Mouse (Mus musculus) neural tube, embryonic 13.5 days (tissue): Measurements from ENCODE around the gene Dhx16. TPM values are rescaled to one million over a fixed set of nuclear protein-coding genes. Genes with fewer than 3 reads are reported as not detected.

Source experiments
- ATAC-seq: fragments of 200-750 bp; cut with Nextera tagmentation; 2 replicates; pipeline ENCODE4 v1.8.0; 2017; ENCODE audit warnings: low read depth, mild to moderate bottlenecking, moderate TSS enrichment, moderate library complexity
- H3K27ac ChIP-seq: fragments of 300-500 bp; sonication (generic); replicated peaks from 2 replicates; pipeline ENCODE4 v1.5.1; 2015; ENCODE audit warnings: moderate library complexity, mild to moderate bottlenecking, inconsistent platforms
- H3K27me3 ChIP-seq: fragments of 300-500 bp; sonication (generic); 2 replicates; pipeline ENCODE4 v1.6.1; 2015; ENCODE audit warnings: mild to moderate bottlenecking, inconsistent platforms
- H3K36me3 ChIP-seq: fragments of 300-500 bp; sonication (generic); 2 replicates; pipeline ENCODE4 v1.6.1; 2015; ENCODE audit warnings: mild to moderate bottlenecking, inconsistent platforms
- H3K4me1 ChIP-seq: fragments of 300-500 bp; sonication (generic); replicated peaks from 2 replicates; pipeline ENCODE4 v1.6.1; 2015; ENCODE audit warnings: inconsistent platforms
- H3K4me2 ChIP-seq: fragments of 300-500 bp; sonication (generic); 2 replicates; pipeline ENCODE4 v1.6.1; 2015; ENCODE audit warnings: inconsistent platforms, mild to moderate bottlenecking, moderate library complexity
- H3K4me3 ChIP-seq: fragments of 300-500 bp; sonication (generic); 2 replicates; pipeline ENCODE4 v1.5.1; 2015; ENCODE audit warnings: mild to moderate bottlenecking, inconsistent platforms
- H3K9ac ChIP-seq: fragments of 300-500 bp; sonication (generic); 2 replicates; pipeline ENCODE4 v1.6.1; 2015; ENCODE audit warnings: moderate library complexity, mild to moderate bottlenecking, inconsistent platforms
- H3K9me3 ChIP-seq: fragments of 300-500 bp; sonication (generic); 2 replicates; pipeline ENCODE4 v1.6.1; 2016; ENCODE audit warnings: inconsistent platforms
- WGBS: fragments of 180-500 bp; shearing (Covaris S2); methylation state at CpG from one replicate; pipeline ENCODE4 v1.1.7; 2015; 5-methylcytosine and 5-hydroxymethylcytosine counted together
- microRNA counts: library from miRNA; unstranded; fragments of <30 nt; microRNA quantifications from one replicate; lab custom pipeline; 2016
- microRNA-seq: library from miRNA; unstranded; fragments of <30 nt; microRNA quantifications from one replicate; pipeline ENCODE4, GENCODE M21; 2016
- polyA plus RNA-seq: library from polyadenylated mRNA; unstranded; fragments of >200 nt; fragmentation: Nextera tagmentation; extraction: Ambion mirVana; gene quantifications from 2 replicates; pipeline ENCODE4 v1.2.1, GENCODE M21; 2015

The Dhx16 gene
- polyA plus RNA-seq, 1 experiment from 2014 or later, result 31.0 TPM

DNA sequence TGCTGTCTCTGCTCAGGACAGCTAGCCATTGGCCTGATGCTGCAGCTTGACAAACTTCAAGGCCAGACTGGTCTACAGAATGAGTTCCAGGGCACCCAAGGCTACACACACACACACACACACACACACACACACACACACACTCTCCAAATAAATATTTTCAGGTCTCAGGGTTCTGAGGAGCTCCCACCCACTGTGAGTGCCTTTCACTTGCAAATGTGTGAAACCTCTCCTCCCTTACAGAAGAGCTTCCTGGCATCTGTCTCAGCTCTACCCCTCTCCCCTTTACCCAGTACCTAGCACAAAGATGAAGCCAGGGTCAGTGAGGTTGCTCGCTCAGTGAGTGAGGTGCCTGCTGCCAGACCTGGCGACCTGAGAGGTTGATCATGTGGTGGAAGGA lies 59.5 kb downstream of the Dhx16 start:
- Histone ChIP-seq H3K27me3 (no peaks in the 10 kb centered on the region), H3K4me1 (no peaks in the 10 kb centered on the region), H3K4me2 (no peak overlapping the region), H3K9me3 (no peaks in the 10 kb centered on the region), H3K9ac (no peak overlapping the region), H3K4me3 (no peak overlapping the region), H3K27ac (no peak overlapping the region), H3K36me3 (no peaks in the 10 kb centered on the region)
- ATAC-seq, result no peak
- 46% methylated on average over 2 of the region's 2 CpGs for WGBS

DNA sequence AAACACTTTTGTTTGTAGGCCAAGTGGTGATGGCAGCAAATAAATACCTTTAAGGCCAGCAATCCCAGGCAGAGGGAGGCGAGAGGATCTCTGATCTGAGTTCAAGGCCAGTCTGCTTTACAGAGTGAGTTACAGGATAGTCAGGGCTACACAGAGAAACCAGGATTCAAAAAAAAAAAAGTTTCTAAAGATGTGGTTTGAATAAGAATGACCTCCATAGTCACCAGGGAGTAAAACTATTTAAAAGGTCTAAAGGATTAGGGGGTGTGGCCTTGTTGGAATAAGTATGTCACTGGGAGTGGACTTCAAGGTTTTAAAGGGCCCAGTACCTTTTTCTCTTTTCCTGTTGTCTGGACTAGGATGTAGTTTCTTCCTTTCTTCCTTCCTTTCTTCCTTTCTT lies 60.3 kb downstream of the Dhx16 start:
- Histone ChIP-seq H3K4me1 (no peaks in the 10 kb centered on the region), H3K4me2 (no peak overlapping the region), H3K36me3 (no peaks in the 10 kb centered on the region), H3K9me3 (no peaks in the 10 kb centered on the region), H3K4me3 (no peak overlapping the region), H3K27ac (no peak overlapping the region), H3K9ac (no peak overlapping the region), H3K27me3 (no peaks in the 10 kb centered on the region)
- no peak for ATAC-seq
- WGBS, result 64% methylated on average over 1 of the region's 1 CpGs

MicroRNAs within 50 kb of the gene (microRNA counts, 519-probe panel; counts per million panel counts)
- not detected for microRNA mmu-miR-1894-3p (lab: Ali Mortazavi, UCI)
- microRNA mmu-miR-1894-5p (lab: Ali Mortazavi, UCI), result not detected

Small RNAs within 50 kb of the gene (microRNA-seq; reads per million reads assigned to microRNA genes)
- 0.44 reads per million for gene Gm28033
- gene Mir1894, result not detected

Other genes with a start within 250 kb of the Dhx16 start
- gene Mucl3, start 236.1 kb upstream of the Dhx16 start, polyA plus RNA-seq, result 0.18 and 0.24 TPM in 2 replicates
- gene Vars2, start 212.2 kb upstream of the Dhx16 start, polyA plus RNA-seq, result 10.6 and 11.3 TPM in 2 replicates
- 25.5 and 28.8 TPM in 2 replicates for gene Gtf2h4, start 206.1 kb upstream of the Dhx16 start, polyA plus RNA-seq
- 119 and 122 TPM in 2 replicates for gene Ddr1, start 175.2 kb upstream of the Dhx16 start, polyA plus RNA-seq
- gene Ier3, start 58.1 kb upstream of the Dhx16 start, polyA plus RNA-seq, result 11.2 and 11.6 TPM in 2 replicates
- 93.6 and 96.5 TPM in 2 replicates for gene Flot1, start 56.6 kb upstream of the Dhx16 start, polyA plus RNA-seq
- gene Tubb5, start 41.5 kb upstream of the Dhx16 start, polyA plus RNA-seq, result 1,686 and 1,692 TPM in 2 replicates
- gene Mdc1, start 38.3 kb upstream of the Dhx16 start, polyA plus RNA-seq, result 7.2 and 9.6 TPM in 2 replicates
- gene Nrm, start 18.5 kb upstream of the Dhx16 start, polyA plus RNA-seq, result 28.2 and 29.0 TPM in 2 replicates
- 28.9 and 33.6 TPM in 2 replicates for gene Ppp1r18, start 14.2 kb upstream of the Dhx16 start, polyA plus RNA-seq
- gene 2310061I04Rik, start 17.6 kb downstream of the Dhx16 start, polyA plus RNA-seq, result 45.1 and 50.5 TPM in 2 replicates
- gene Atat1, start 30.3 kb downstream of the Dhx16 start, polyA plus RNA-seq, result 357 and 369 TPM in 2 replicates
- gene Mrps18b, start 36.6 kb downstream of the Dhx16 start, polyA plus RNA-seq, result 56.1 and 62.7 TPM in 2 replicates
- 44.6 and 45.9 TPM in 2 replicates for gene Ppp1r10, start 36.6 kb downstream of the Dhx16 start, polyA plus RNA-seq
- 90.5 and 111 TPM in 2 replicates for gene Abcf1, start 89.9 kb downstream of the Dhx16 start, polyA plus RNA-seq
- gene Gnl1, start 100.0 kb downstream of the Dhx16 start, polyA plus RNA-seq, result 47.9 and 50.0 TPM in 2 replicates
- 64.0 and 69.4 TPM in 2 replicates for gene Prr3, start 100.4 kb downstream of the Dhx16 start, polyA plus RNA-seq
- 8.7 and 10.0 TPM in 2 replicates for gene H2-T24, start 140.7 kb downstream of the Dhx16 start, polyA plus RNA-seq
- 2.3 and 3.3 TPM in 2 replicates for gene H2-T23, start 153.0 kb downstream of the Dhx16 start, polyA plus RNA-seq
- gene H2-T22, start 162.9 kb downstream of the Dhx16 start, polyA plus RNA-seq, result 7.1 and 7.9 TPM in 2 replicates
- gene Gm6034, start 163.1 kb downstream of the Dhx16 start, polyA plus RNA-seq, result not detected in 2 replicates
- gene Gm11127, start 178.6 kb downstream of the Dhx16 start, polyA plus RNA-seq, result not detected in 2 replicates
- gene Gm19684, start 241.9 kb downstream of the Dhx16 start, polyA plus RNA-seq, result not detected in 2 replicates
- not detected in 2 replicates for gene Gm7030, start 249.6 kb downstream of the Dhx16 start, polyA plus RNA-seq